Mouse (Mus musculus): ENCODE results near the gene Kif3c. TPM values are rescaled to one million over a fixed set of nuclear protein-coding genes. Genes with fewer than 3 reads are reported as not detected.

Kif3c gene
- polyA plus RNA-seq (2016; fragmentation: Nextera tagmentation; extraction: Ambion mirVana): 13.2 and 16.4 TPM in 2 replicates

DNA sequence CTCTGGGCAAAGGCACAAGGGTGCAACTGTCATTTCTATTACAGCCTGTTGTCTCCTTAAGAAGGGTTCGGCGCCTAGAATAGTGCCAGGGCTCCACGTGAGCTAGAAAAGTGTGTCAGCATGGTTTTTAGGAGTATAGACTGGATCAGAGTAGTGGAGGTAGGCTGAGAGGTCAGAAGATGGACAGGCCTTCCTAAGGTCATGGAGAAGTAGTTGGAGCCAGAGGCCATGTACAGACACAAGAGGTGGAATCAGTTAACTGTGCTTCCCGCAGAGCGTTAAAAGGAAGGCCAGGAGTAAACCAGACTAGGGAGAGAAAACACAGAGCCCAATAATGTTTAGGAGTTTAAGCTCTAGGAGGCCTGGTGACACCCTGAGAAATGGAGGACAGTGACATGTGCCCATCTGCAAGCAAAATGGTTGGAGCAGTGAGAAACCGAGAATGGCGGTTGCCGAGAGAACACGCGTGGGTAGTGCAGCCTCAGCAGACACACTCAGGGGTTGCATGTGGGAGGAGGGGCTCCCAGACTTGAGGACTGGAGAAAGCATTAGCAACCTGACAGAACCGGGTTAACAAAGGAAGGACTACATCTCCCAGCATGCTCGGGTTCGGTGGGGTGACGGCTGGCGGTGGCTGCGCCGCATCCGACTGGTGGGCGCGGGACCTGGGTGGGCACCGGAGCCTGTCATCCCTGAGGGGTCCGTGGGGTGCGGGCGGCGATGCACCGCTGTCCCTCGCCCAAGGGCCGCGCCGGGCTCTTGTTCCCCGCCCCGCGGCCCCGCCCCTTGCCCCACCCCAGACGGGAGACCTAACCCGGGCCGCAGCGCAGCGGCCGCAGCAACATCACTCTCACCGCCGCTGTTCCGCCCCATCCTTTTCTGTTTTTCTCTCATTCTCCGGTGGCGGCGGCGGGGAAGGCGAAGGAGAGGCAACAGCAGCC lies at the start of gene Kif3c:
Kif3c (plus strand) TSS at position 625 of the 941 bp plus-strand sequence.
- Histone ChIP-seq H3K4me1 (peaks cover 24% of the 10 kb centered on the region), H3K27ac (peak within 1 kb of the TSS; percentile 87), H3K9me3 (replicated peaks) (peaks cover 5% of the 10 kb centered on the region; the same call in 1 of the 2 replicates), H3K4me3 (peak within 1 kb of the TSS; percentile 77), H3K36me3 (peaks cover 23% of the 10 kb centered on the region), H3K27me3 (ENCODE audit: low read depth, poor library complexity, severe bottlenecking) (no peaks in the 10 kb centered on the region)
- peak; percentile 86 for DNase-seq (ENCODE audit: low spot score)
- WGBS: 8% methylated on average over 48 of the region's 48 CpGs

DNA sequence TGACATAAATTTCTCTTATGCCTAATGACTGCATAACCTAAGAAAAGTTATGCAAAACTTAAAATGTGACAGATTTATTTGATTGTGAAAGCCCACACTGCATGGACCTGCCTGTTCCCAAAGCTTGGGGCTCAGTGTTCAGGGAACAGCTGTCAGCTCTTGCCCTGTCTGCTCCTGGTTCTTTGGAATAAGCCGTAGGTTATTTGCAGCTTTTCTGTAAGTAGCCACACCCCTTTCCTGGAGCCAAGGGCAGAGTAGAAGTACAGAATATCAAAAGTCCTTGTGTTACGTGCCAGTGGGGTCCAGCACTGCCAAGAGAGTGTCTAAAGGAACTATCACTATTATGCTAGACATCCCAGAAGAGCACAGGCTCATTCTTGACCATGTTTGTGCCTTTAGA lies 48.8 kb upstream of the Kif3c start:
- H3K4me3 ChIP-seq: no peak overlapping the region

DNA sequence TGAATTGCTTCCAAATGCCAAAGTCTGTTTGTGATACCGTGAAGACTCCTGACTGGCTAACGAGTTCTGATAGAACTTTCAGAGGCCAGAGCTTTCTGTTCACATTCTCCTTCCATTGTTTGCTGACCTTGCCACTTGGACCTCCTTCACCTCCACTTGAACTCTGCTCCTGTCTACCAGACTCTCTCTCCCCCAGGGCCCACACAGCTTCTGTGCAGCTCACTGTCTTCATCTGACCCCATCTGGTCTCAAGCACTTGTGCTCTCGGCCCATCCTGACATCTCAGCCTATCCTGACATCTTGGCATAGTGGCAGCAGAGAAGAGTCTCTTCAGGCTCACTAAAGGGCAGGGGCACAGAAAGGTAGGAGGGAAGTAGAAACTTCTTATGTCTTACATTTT lies 48.0 kb upstream of the Kif3c start:
- no peak overlapping the region for H3K4me3 ChIP-seq
- H3K36me3 ChIP-seq: no peaks in the 10 kb centered on the region
- WGBS: 60% methylated on average over 3 of the region's 3 CpGs
- no peak for DNase-seq (ENCODE audit: low spot score)
- H3K9me3 ChIP-seq (replicated peaks): no peaks in the 10 kb centered on the region
- H3K4me1 ChIP-seq: no peaks in the 10 kb centered on the region
- no peak overlapping the region for H3K27ac ChIP-seq
- no peaks in the 10 kb centered on the region for H3K27me3 ChIP-seq (ENCODE audit: low read depth, poor library complexity, severe bottlenecking)

More for the DNA sequence above, 48.8 kb upstream of the Kif3c start:
- H3K9me3 ChIP-seq (replicated peaks): no peaks in the 10 kb centered on the region
- 72% methylated on average over 2 of the region's 2 CpGs for WGBS
- no peak for DNase-seq (ENCODE audit: low spot score)
- no peak overlapping the region for H3K27ac ChIP-seq
- H3K36me3 ChIP-seq: no peaks in the 10 kb centered on the region
- H3K4me1 ChIP-seq: no peaks in the 10 kb centered on the region
- H3K27me3 ChIP-seq (ENCODE audit: low read depth, poor library complexity, severe bottlenecking): no peaks in the 10 kb centered on the region

DNA sequence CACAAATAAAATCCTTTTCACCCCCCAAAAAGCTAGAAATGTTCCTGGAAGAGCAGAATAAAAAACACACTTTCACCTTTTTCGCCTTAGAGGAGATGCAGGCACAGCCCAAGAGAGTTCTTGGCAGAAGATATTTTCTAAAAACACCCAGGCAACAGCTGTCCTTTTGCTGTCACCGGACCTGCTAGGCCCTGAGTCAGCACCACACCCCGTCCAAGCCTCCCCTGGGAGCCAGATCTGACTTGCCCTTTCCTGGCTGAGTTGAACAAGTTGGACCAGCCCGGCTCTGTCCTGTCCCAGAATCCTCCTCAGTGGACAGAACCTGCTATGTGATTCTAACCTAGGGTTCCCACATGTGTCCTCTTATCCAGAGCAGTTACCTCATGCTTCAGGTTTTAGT lies 45.6 kb upstream of the Kif3c start:
- WGBS: 78% methylated on average over 4 of the region's 4 CpGs
- H3K4me1 ChIP-seq: no peaks in the 10 kb centered on the region
- no peaks in the 10 kb centered on the region for H3K27me3 ChIP-seq (ENCODE audit: low read depth, poor library complexity, severe bottlenecking)
- no peak overlapping the region for H3K4me3 ChIP-seq
- no peak overlapping the region for H3K27ac ChIP-seq
- no peak for DNase-seq (ENCODE audit: low spot score)
- H3K9me3 ChIP-seq (replicated peaks): no peaks in the 10 kb centered on the region
- H3K36me3 ChIP-seq: no peaks in the 10 kb centered on the region

DNA sequence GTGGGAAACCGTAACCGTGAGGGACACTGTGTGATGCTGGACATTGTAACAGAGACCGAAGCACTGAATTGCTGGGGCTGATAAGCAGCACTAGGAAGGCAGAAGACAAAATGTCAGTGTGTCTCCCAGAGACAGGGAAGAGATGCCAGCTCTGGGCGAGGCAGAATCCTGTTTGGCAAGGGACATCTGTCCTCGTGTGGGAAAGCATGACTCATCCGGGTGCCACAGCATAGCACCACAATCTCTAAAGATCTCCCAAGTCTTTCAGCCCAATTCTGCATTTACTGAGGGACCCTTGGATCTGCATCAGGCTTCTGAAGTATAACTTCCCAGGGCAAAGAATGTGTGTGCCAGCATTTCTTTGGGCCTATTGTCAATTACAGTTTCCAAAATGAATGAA lies 41.7 kb upstream of the Kif3c start:
- H3K27me3 ChIP-seq (ENCODE audit: low read depth, poor library complexity, severe bottlenecking): no peaks in the 10 kb centered on the region
- WGBS: 83% methylated on average over 6 of the region's 6 CpGs
- H3K9me3 ChIP-seq (replicated peaks): no peaks in the 10 kb centered on the region; the same call in 1 of the 2 replicates
- H3K4me3 ChIP-seq: no peak overlapping the region
- H3K27ac ChIP-seq: no peak overlapping the region
- no peak for DNase-seq (ENCODE audit: low spot score)
- H3K36me3 ChIP-seq: no peaks in the 10 kb centered on the region
- no peaks in the 10 kb centered on the region for H3K4me1 ChIP-seq

DNA sequence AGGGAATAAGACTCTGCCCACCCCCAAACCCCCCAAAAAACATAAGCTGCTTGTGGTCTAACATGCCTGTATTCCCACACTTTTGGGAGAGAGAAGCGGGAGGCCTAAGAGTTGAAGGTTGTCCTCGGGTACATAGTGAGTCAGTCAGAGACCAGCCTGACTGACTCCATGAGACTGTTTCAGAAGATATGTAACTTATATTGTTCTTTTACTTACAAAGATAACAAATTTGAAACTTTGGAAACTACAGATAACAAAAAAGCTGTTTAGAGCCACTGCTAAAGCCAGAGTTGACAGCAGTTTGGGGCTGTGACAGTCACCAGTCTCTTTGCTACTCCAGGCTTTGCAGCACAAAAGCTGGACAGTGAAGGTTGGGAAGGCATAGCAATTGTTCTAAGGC lies 39.7 kb upstream of the Kif3c start:
- 88% methylated on average over 2 of the region's 2 CpGs for WGBS
- no peaks in the 10 kb centered on the region; the same call in 1 of the 2 replicates for H3K9me3 ChIP-seq (replicated peaks)

DNA sequence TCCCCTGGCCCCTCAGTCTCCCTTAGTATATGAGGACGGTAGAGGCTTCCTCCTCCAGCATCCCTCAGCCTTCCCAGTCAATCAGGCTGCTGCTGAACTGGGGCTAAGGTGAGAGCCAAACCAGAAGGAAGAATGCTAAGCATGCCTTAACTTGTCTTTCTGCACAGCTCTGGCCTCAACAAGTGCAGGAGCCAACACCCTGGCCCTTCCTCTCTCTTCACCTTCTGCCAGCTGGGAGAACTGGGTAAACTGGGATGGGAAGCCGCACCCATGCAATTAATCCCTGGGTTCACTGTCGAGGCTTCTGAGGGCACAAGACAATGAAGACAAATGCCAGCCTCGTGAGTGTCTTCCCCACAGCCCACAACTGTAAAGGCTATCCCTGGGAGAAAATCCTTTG lies 35.3 kb upstream of the Kif3c start:
- no peak overlapping the region for H3K4me3 ChIP-seq
- H3K27ac ChIP-seq: no peak overlapping the region
- 80% methylated on average over 4 of the region's 4 CpGs for WGBS
- no peaks in the 10 kb centered on the region for H3K27me3 ChIP-seq (ENCODE audit: low read depth, poor library complexity, severe bottlenecking)
- no peaks in the 10 kb centered on the region; the same call in 1 of the 2 replicates for H3K9me3 ChIP-seq (replicated peaks)
- no peaks in the 10 kb centered on the region for H3K4me1 ChIP-seq
- H3K36me3 ChIP-seq: no peaks in the 10 kb centered on the region
- no peak for DNase-seq (ENCODE audit: low spot score)

More for the DNA sequence above, 39.7 kb upstream of the Kif3c start:
- H3K4me1 ChIP-seq: no peaks in the 10 kb centered on the region
- no peaks in the 10 kb centered on the region for H3K36me3 ChIP-seq
- H3K4me3 ChIP-seq: no peak overlapping the region
- no peak overlapping the region for H3K27ac ChIP-seq
- DNase-seq (ENCODE audit: low spot score): no peak
- H3K27me3 ChIP-seq (ENCODE audit: low read depth, poor library complexity, severe bottlenecking): no peaks in the 10 kb centered on the region

DNA sequence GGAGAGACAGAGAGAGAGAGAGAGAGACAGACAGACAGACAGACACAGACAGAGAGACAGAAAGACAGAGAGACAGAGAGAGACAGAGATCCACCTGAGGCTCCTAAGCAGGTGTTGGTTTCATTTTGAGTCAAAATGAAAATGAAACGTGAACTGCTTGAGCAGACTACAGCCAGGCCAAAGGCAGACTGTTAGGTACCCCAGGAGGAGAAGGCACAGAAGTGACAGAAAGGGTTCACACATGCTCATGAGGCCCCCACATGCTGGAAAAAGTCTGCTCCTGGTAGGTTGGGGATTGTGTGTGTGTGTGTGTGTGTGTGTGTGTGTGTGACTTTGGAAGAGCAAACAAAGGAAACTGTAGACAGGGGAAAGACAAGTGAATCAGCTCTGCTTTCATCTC lies 26.0 kb upstream of the Kif3c start:
- WGBS: 79% methylated on average over 1 of the region's 1 CpGs
- H3K9me3 ChIP-seq (replicated peaks): no peaks in the 10 kb centered on the region
- H3K27ac ChIP-seq: no peak overlapping the region
- no peaks in the 10 kb centered on the region for H3K36me3 ChIP-seq
- DNase-seq (ENCODE audit: low spot score): no peak
- no peaks in the 10 kb centered on the region for H3K27me3 ChIP-seq (ENCODE audit: low read depth, poor library complexity, severe bottlenecking)
- H3K4me3 ChIP-seq: no peak overlapping the region
- no peaks in the 10 kb centered on the region for H3K4me1 ChIP-seq

DNA sequence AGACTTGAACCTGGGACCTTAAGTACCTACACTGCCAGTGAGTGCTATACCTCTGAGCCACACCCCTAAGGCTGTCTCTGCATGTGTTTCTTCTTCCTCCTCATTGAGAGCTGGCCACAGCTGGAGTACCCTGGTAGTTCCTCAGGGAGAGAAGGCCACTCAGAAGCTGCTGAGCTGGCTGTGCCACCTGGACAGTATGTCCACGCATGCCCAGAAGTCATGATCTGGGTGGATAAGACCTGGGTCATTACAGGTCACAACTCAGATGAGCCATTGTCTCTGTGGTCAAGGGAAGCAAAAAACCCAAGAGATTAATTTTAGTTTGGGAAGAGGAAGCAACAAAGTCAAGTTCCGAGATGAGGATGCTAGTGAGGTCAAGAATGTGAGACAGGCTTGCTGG lies 20.8 kb upstream of the Kif3c start:
- no peak overlapping the region for H3K27ac ChIP-seq
- no peak overlapping the region for H3K4me3 ChIP-seq
- 89% methylated on average over 2 of the region's 2 CpGs for WGBS
- no peaks in the 10 kb centered on the region for H3K27me3 ChIP-seq (ENCODE audit: low read depth, poor library complexity, severe bottlenecking)
- no peaks in the 10 kb centered on the region for H3K36me3 ChIP-seq
- H3K9me3 ChIP-seq (replicated peaks): no peaks in the 10 kb centered on the region
- no peak for DNase-seq (ENCODE audit: low spot score)
- H3K4me1 ChIP-seq: no peaks in the 10 kb centered on the region

DNA sequence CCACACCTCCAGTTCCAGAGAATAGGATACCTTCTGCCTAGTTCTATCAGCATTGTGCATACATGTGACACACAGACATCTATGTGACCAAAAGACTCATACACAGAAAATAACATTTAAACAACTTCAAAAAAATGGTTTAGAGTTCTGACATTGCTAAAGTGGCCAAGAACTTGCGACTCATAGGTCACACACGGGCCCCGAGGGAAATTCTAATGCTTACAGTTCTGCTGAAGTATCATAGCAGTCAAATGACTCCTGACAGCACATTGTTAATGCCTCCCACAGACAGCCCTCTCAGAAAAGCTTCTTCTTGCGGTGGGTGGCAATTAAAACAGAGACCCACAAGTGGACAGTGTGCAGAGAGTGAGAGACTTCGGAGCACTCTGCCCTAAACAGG lies 19.9 kb upstream of the Kif3c start:
- H3K36me3 ChIP-seq: no peaks in the 10 kb centered on the region
- no peak for DNase-seq (ENCODE audit: low spot score)
- no peaks in the 10 kb centered on the region for H3K4me1 ChIP-seq
- no peak overlapping the region for H3K4me3 ChIP-seq
- no peaks in the 10 kb centered on the region for H3K9me3 ChIP-seq (replicated peaks)
- WGBS: 90% methylated on average over 5 of the region's 5 CpGs
- no peak overlapping the region for H3K27ac ChIP-seq
- H3K27me3 ChIP-seq (ENCODE audit: low read depth, poor library complexity, severe bottlenecking): no peaks in the 10 kb centered on the region

DNA sequence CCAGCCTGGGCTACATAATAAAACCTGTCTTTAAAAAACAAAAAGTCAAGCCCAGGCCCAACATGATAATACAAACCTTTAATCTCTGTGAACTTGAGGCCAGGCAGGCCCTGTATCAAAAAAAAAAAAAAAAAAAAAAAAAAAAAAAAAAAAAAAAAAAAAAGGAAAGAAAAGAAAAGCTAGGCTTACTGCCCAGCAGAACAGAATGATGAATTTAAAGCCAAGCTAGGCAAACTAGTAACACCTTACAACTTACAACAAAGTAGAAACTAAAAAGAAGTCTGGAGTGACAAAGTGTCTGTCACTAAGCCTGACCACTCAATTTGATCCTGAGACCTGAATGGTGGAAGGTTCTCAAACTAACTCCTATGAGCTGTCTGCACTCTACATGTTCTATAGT lies 17.2 kb upstream of the Kif3c start:
- Histone ChIP-seq H3K4me3 (no peak overlapping the region), H3K27ac (no peak overlapping the region), H3K9me3 (replicated peaks) (no peaks in the 10 kb centered on the region), H3K36me3 (no peaks in the 10 kb centered on the region), H3K27me3 (ENCODE audit: low read depth, poor library complexity, severe bottlenecking) (no peaks in the 10 kb centered on the region), H3K4me1 (no peaks in the 10 kb centered on the region)
- DNase-seq (ENCODE audit: low spot score): no peak

DNA sequence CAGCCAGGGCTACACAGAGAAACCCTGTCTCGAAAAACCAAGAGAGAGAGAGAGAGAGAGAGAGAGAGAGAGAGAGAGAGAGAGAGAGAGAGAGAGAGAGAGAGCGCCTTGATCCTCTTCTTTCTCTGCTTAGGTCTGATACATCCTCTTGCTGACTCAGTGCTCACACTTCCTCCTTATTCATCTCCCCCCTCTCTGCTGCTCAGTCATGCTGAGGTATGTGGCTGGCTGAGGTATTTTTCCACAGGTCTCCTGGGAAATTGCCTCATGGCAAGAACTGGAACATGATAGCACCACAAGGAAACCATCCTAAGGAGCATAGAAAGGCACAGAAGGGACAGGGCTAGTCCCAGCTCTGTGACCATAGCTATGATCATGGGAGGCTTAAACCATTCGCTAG lies 15.5 kb upstream of the Kif3c start:
- Histone ChIP-seq H3K27me3 (ENCODE audit: low read depth, poor library complexity, severe bottlenecking) (no peaks in the 10 kb centered on the region), H3K9me3 (replicated peaks) (no peaks in the 10 kb centered on the region), H3K4me3 (no peak overlapping the region), H3K4me1 (no peaks in the 10 kb centered on the region), H3K36me3 (no peaks in the 10 kb centered on the region), H3K27ac (no peak overlapping the region)
- DNase-seq (ENCODE audit: low spot score): no peak
- WGBS: 78% methylated on average over 3 of the region's 3 CpGs

DNA sequence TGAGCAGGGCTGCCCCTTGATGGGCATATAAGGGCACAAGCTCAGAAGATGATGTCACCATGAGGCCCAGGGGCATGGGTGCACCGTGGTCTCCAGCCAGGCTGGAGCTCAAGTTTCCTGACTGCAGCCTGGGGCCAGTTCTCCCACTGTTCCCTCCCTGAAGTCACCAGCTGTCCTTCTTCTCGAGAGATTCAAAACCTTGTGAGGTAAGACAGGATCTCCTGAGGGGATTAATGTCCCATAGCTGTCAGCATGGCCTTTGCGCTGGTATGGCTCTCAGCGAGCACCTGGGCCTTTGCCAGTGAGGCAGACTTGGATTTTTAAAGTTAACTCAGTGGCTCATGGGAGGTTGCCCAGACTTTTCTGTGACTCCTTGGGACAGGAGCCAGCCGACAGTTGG lies 14.8 kb upstream of the Kif3c start:
- 78% methylated on average over 5 of the region's 5 CpGs for WGBS
- Histone ChIP-seq H3K9me3 (replicated peaks) (no peaks in the 10 kb centered on the region), H3K27ac (no peak overlapping the region), H3K27me3 (ENCODE audit: low read depth, poor library complexity, severe bottlenecking) (no peaks in the 10 kb centered on the region), H3K4me3 (no peak overlapping the region), H3K4me1 (no peaks in the 10 kb centered on the region), H3K36me3 (no peaks in the 10 kb centered on the region)
- DNase-seq (ENCODE audit: low spot score): no peak

Data from limb, embryonic 10.5 days (tissue).